Mouse (Mus musculus): ENCODE results near the gene Eif2b4.

- no peak for TF ChIP-seq CTCF (IDR thresholded peaks at IDR 0.05; ENCODE audit: borderline replicate concordance, insufficient read depth, low read length)
- no peak for TF ChIP-seq POLR2A (IDR thresholded peaks at IDR 0.05; ENCODE audit: low read depth, low read length)
Observed at GRCm38 (mm10) chr5:31242191-31242590, 49.0 kb upstream of the Eif2b4 start.

All from embryonic fibroblast, embryonic 13.5 days (primary cell).